Mouse (Mus musculus) granulocyte monocyte progenitor cell, adult 5-6 weeks (primary cell): ENCODE measurements around the gene Comt. TPM values are rescaled to one million over a fixed set of nuclear protein-coding genes. Genes with fewer than 3 reads are reported as not detected.

ENCODE experiments used
- ATAC-seq: replicated peaks from 2 replicates; pipeline ENCODE4 v1.8.0; 2016; ENCODE audit warnings: mild to moderate bottlenecking, moderate TSS enrichment, inconsistent platforms; ENCODE audit not compliant: poor library complexity, severe bottlenecking
- total RNA-seq, 2 experiments: library from RNA; stranded (forward) in 1 of 2; stranded (reverse) in 1 of 2; fragments of 200-712, 200-1000 nt in 1 of 2; fragments of >200 nt in 1 of 2; fragmentation: Nextera tagmentation in 1 of 2; gene quantifications; 2 replicates each; pipeline ENCODE4 v1.2.3; 2014 to 2017

Comt gene
- total RNA-seq, 2 experiments from 2014 or later = 34.1 to 40.4 TPM

GRCm38 (mm10) chr16:18443385-18443841 is 16.8 kb upstream of the Comt start:
- ATAC-seq = peak; percentile 95

- no peak for ATAC-seq
These were observed 9.5 kb upstream of the Comt start for GRCm38 (mm10) chr16:18436128-18436527.

GRCm38 (mm10) chr16:18433341-18433920 is 6.8 kb upstream of the Comt start:
- ATAC-seq = no peak

GRCm38 (mm10) chr16:18430641-18431212 is 4.1 kb upstream of the Comt start:
- ATAC-seq = no peak

- ATAC-seq = no peak
These were observed 3.0 kb upstream of the Comt start for GRCm38 (mm10) chr16:18429641-18430040.

DNA sequence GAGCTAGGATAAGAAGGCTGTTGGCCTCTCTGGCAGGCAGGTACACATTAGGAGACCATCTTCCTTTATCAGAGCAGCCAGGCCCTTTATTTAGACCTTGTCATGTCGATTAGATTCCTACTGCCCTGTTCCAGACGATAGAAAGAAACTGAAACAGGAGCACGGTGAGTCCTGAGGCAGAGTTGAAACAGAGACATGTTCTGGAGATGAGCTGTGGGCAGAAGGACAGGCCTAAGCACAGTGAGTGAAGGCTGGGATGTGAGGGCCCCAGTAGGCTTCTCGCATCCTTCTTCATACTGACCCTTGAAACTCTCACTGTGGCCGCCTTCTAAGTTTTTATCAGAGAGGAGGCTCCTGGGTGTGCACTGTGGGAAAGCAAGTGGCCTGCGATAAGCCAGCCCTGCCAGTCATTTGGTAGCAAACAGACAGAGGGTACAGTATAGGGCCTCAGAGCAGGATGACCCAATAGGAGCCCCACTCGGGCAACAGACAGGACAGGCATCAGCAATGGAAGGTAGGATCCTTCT is 1.9 kb upstream of the Comt start:
- no peak for ATAC-seq

DNA sequence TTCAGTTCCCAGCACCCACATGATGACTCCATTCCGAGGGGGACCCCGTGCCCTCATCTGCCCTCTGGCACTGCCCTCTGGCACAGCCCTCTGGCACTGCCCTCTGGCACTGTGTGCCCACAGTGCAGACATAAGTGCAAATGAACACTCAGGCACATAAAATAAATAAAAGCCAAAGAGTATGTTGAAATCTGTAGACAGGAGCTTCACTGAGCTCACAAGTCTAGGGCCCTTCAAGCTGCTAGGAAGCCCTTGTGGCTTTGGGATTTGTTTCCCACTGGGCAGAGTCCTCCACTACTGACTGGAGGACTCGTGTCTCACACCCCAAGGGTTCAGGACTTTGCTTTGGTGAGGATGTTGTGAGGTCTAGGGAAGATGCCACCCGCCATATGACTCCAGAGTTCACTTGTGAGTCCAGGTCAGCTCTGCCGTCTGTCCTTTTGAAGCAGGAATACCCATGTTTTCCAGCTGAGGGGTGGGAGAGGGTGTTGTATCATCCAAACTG is 1.4 kb upstream of the Comt start:
- no peak for ATAC-seq

GRCm38 (mm10) chr16:18426215-18426791 is 349 bp downstream of the Comt start, which contains the start of gene Txnrd2:
TSS of gene Txnrd2 (plus strand) at chr16:18426384.
- ATAC-seq = peak; percentile 81

GRCm38 (mm10) chr16:18425475-18426214 is 1.0 kb downstream of the Comt start:
- ATAC-seq = no peak; the same call in 1 of the 2 replicates

DNA sequence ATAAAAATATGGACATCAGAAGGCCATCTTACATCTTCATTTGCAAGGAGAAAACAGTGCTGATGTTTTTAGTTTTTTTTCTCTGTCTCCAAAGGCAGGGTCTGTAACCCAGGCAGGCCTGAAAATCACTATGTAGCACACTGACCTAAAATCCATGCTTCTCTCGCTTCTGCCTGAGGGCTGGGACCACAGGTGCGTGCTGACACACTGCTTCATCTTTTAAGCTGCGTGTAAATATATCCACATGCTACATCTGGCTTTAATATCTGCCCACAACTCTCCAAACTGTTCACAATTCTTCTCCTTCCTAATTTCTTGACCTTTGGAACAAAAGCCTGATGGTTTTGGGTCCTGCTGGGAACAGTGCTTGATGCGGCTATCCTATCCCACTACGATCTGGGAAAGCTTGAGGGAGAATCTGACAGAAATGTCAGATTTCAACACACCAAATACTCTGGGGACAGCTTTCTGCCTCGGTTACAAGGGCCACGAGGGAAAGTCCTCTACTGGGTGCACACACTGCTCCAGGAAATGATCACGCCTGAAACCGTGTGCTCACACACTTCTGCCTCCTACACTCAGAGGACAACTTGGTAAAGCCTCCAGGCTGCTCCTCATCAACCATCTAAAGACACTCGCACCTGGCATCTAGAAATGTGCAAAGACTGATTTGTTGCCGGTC is 2.1 kb downstream of the Comt start:
- ATAC-seq = no peak

DNA sequence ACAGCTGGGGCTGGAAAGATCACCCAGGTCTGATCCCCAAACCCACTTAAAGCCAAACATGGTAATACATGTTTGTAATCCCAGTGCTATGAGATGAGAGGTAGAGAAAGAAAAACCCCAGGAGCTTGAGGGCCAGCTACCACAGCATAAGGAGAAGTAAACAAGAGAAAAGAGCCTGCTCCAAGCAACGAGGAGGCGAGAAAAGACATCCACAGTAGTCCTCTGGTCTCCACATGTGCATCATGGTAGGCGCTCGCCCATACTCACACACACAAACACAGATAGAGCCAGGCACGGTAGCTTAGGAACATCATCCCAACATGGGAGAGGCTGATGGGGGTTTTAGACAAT is 2.8 kb downstream of the Comt start:
- no peak for ATAC-seq

DNA sequence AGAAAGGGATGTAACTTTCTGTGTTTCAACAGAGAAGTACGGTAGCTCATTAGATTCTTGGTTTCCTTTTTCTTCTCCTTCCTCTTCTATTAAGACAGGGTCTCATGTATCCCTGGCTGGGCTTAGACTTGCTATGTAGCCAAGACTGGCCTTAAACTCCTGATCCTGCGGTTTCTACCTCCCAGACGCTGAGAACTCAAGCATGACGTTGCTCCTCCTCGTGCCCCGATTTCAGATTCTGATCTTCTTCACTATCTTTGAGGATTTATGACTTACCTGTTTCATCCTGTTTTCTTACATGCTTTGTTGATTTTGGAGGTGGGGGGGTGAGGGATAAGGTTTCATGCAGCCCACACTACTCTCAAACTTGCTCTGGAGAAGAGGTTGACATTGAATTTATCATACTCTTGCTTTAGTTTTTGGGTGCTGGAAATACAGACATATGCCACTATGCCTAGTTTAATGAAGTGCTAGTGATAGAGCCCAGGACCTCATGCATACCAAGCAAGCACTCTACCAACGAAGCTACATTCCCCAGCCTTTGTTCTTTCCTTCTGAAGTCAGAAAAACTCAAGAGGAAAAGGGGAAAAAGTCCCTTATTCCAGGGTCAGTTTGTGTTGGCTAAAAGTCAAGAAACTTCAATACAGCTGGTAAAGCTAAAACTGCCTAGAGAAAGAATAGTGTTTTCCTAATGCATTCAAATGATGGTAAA is 3.3 kb downstream of the Comt start:
- ATAC-seq = no peak

- ATAC-seq = no peak
These were observed 6.1 kb downstream of the Comt start for GRCm38 (mm10) chr16:18420571-18420970.

DNA sequence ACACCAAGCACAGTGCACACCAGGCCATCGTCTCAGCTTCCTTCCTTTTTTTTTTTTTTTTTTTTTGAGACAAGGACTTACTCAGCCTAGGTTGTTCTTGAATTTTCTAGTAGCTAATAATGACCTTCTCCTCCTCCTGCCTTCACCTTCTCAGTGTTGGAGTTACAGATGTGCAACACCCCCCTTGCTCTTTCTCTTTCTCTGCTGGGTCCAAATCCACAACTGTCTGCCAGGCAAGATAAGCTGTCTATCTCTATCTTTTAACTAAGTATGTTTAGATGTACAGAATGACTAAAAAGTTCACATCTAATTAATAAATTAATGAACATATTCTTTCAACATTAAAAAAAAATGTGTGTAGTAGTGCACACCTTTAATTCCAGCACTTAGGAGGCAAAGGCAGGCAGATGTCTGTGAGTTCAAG is 7.0 kb downstream of the Comt start:
- no peak for ATAC-seq

GRCm38 (mm10) chr16:18418756-18419602 is 7.7 kb downstream of the Comt start:
- ATAC-seq = no peak

- no peak for ATAC-seq
These were observed 9.2 kb downstream of the Comt start for GRCm38 (mm10) chr16:18417491-18417890.

GRCm38 (mm10) chr16:18416837-18417236 is 9.8 kb downstream of the Comt start:
- no peak for ATAC-seq

GRCm38 (mm10) chr16:18416094-18416761 is 10.4 kb downstream of the Comt start:
- ATAC-seq = peak; percentile 36
